Mouse (Mus musculus) T-helper 17 cell (primary cell): Measurements from ENCODE around the gene Med13l.

ENCODE experiments used
- in situ Hi-C, 2 experiments: fragments of 300-600 bp; cut with MboI, MseI; formaldehyde crosslinking; loops; 1 replicate in 1 of 2; 2 replicates in 1 of 2; pipeline ENCODE4 v1.15.1; 2025; ENCODE audit warnings: high pct_unique_total_duplicates in 2 of 2

The Med13l gene

GRCm38 (mm10) chr5:118653119-118653518 lies 92.6 kb downstream of the Med13l start:
- in situ Hi-C loops, result loop anchor here in 1 of 2 experiments (25.0 kb wide), 1 partner anchor 1141 kb away; no protein-coding TSS in a partner anchor

GRCm38 (mm10) chr5:118654599-118654998 lies 94.1 kb downstream of the Med13l start:
- in situ Hi-C loops, result loop anchor here in 1 of 2 experiments (25.0 kb wide), 1 partner anchor 1142 kb away; no protein-coding TSS in a partner anchor

GRCm38 (mm10) chr5:118655025-118655424 lies 94.5 kb downstream of the Med13l start:
- in situ Hi-C loops, result loop anchor here in 1 of 2 experiments (25.0 kb wide), 1 partner anchor 1143 kb away; no protein-coding TSS in a partner anchor

GRCm38 (mm10) chr5:118655428-118655827 lies 94.9 kb downstream of the Med13l start:
- in situ Hi-C loops, result loop anchor here in 1 of 2 experiments (25.0 kb wide), 1 partner anchor 1143 kb away; no protein-coding TSS in a partner anchor

GRCm38 (mm10) chr5:118655966-118656365 lies 95.5 kb downstream of the Med13l start:
- in situ Hi-C loops, result loop anchor here in 1 of 2 experiments (25.0 kb wide), 1 partner anchor 1144 kb away; no protein-coding TSS in a partner anchor

- in situ Hi-C loops, result loop anchor here in 1 of 2 experiments (25.0 kb wide), 1 partner anchor 1146 kb away; no protein-coding TSS in a partner anchor
These were observed 97.9 kb downstream of the Med13l start for GRCm38 (mm10) chr5:118658256-118658837.

GRCm38 (mm10) chr5:118659713-118660112 lies 99.2 kb downstream of the Med13l start:
- in situ Hi-C loops, result loop anchor here in 1 of 2 experiments (25.0 kb wide), 1 partner anchor 1147 kb away; no protein-coding TSS in a partner anchor

GRCm38 (mm10) chr5:118661751-118662150 lies 101.3 kb downstream of the Med13l start:
- in situ Hi-C loops, result loop anchor here in 1 of 2 experiments (25.0 kb wide), 1 partner anchor 1149 kb away; no protein-coding TSS in a partner anchor

- in situ Hi-C loops, result loop anchor here in 1 of 2 experiments (25.0 kb wide), 1 partner anchor 1152 kb away; no protein-coding TSS in a partner anchor
These were observed 103.5 kb downstream of the Med13l start for GRCm38 (mm10) chr5:118663999-118664398.

- in situ Hi-C loops, result loop anchor here in 1 of 2 experiments (25.0 kb wide), 1 partner anchor 1153 kb away; no protein-coding TSS in a partner anchor
These were observed 104.5 kb downstream of the Med13l start for GRCm38 (mm10) chr5:118665023-118665422.

GRCm38 (mm10) chr5:118666437-118667207 lies 106.1 kb downstream of the Med13l start:
- in situ Hi-C loops, result loop anchor here in 1 of 2 experiments (25.0 kb wide), 1 partner anchor 1154 kb away; no protein-coding TSS in a partner anchor

- in situ Hi-C loops, result loop anchor here in 1 of 2 experiments (25.0 kb wide), 1 partner anchor 1156 kb away; no protein-coding TSS in a partner anchor
These were observed 107.4 kb downstream of the Med13l start for GRCm38 (mm10) chr5:118667863-118668262.

- in situ Hi-C loops, result loop anchor here in 1 of 2 experiments (25.0 kb wide), 1 partner anchor 1157 kb away; no protein-coding TSS in a partner anchor
These were observed 108.5 kb downstream of the Med13l start for GRCm38 (mm10) chr5:118668931-118669330.

- in situ Hi-C loops, result loop anchor here (10.0 to 25.0 kb wide), 3 partner anchors 633 to 1387 kb away; partner anchors contain the start of gene Pebp1 (in 1 of the 2)
These were observed 111.6 kb downstream of the Med13l start for GRCm38 (mm10) chr5:118672111-118672510.

GRCm38 (mm10) chr5:118673859-118674258 lies 113.4 kb downstream of the Med13l start:
- in situ Hi-C loops, result loop anchor here (10.0 to 25.0 kb wide), 3 partner anchors 631 to 1389 kb away; partner anchors contain the start of gene Pebp1 (in 1 of the 2)

GRCm38 (mm10) chr5:118674321-118674720 lies 113.8 kb downstream of the Med13l start:
- in situ Hi-C loops, result loop anchor here (10.0 to 25.0 kb wide), 3 partner anchors 630 to 1390 kb away; partner anchors contain the start of gene Pebp1 (in 1 of the 2)

- in situ Hi-C loops, result loop anchor here (10.0 kb wide), 2 partner anchors 629 to 1391 kb away; partner anchors contain the start of gene Pebp1 (in 1 of the 2)
These were observed 115.2 kb downstream of the Med13l start for GRCm38 (mm10) chr5:118675697-118676096.

- in situ Hi-C loops, result loop anchor here (10.0 kb wide), 2 partner anchors 628 to 1392 kb away; partner anchors contain the start of gene Pebp1 (in 1 of the 2)
These were observed 115.9 kb downstream of the Med13l start for GRCm38 (mm10) chr5:118676151-118676918.

GRCm38 (mm10) chr5:118679283-118679835 lies 118.9 kb downstream of the Med13l start:
- in situ Hi-C loops, result loop anchor here (10.0 kb wide), 2 partner anchors 625 to 1395 kb away; partner anchors contain the start of gene Pebp1 (in 1 of the 2)

GRCm38 (mm10) chr5:118680853-118681252 lies 120.4 kb downstream of the Med13l start:
- in situ Hi-C loops, result no loop called here
